Mouse (Mus musculus): ENCODE results near the gene Kdf1. TPM values are rescaled to one million over a fixed set of nuclear protein-coding genes. Genes with fewer than 3 reads are reported as not detected.

Kdf1 gene
- polyA plus RNA-seq, 1 experiment from 2014 or later: 11.6 TPM

DNA sequence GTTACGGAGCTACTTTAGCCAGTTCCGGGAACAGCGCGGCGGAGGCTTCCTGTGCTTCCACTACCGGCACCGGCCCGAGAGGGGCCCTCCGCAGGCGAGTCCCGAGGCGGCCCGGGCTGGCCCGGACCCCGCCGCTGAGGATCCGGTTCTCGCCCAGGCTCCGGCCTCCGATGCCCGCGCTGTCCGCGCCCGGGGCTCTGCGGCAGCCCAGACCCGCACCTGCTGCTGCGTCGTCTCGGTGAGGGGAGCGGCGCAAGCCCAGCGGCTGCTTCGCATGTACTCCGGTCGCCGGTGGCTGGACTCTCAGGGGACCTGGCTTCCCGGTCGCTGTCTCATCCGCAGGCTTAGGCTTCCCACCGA lies 56.1 kb downstream of the Kdf1 start:
- Histone ChIP-seq H3K4me2 (ENCODE audit: low read depth, low read length) (peak overlapping the region; percentile 95), H3K27ac (replicated peaks; ENCODE audit: low read depth, low read length) (peak overlapping the region; percentile 91; the same call in 1 of the 2 replicates), H3K4me1 (ENCODE audit: control insufficient read depth, insufficient read depth, low read length) (peaks cover 7% of the 10 kb centered on the region; the same call in 1 of the 2 replicates), H3K27me3 (replicated peaks; ENCODE audit: control insufficient read depth, insufficient read depth, low read length) (no peaks in the 10 kb centered on the region), H3K4me3 (ENCODE audit: low read depth, low read length) (peak overlapping the region; percentile 98), H3K9me3 (ENCODE audit: control insufficient read depth, low read length) (no peaks in the 10 kb centered on the region), H3K36me3 (ENCODE audit: control insufficient read depth, insufficient read depth, low read length) (peaks cover 20% of the 10 kb centered on the region), H3K9ac (ENCODE audit: low read depth, low read length) (peak overlapping the region; percentile 87)
- peak; percentile 36; the same call in 1 of the 2 replicates for ATAC-seq (ENCODE audit: low read depth)
- WGBS: 0% methylated on average over 33 of the region's 41 CpGs
- DNase-seq (ENCODE audit: low spot score): no peak

DNA sequence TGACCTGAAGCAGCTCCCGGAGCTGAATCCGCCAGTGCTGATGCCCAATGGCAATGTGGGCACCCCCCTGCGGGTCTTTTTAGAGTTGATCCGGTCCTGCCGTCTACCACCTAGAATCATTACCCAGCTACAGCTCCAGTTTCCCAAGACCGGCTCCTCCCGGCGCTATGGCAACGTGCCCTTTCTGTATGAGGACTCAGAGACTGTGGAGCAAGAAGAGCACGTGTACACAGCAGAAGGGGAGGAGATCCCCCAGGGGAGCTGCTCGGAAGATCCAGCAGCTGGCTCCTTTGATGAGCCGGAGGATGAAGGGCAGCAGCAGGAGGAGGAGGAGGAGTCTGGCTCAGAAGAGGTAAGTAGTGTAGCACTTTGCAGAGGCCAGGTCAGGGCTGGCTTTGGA lies 59.2 kb downstream of the Kdf1 start:
- DNase-seq (ENCODE audit: low spot score) (no peak), ATAC-seq (ENCODE audit: low read depth) (no peak)
- Histone ChIP-seq H3K27ac (replicated peaks; ENCODE audit: low read depth, low read length) (no peak overlapping the region), H3K4me1 (ENCODE audit: control insufficient read depth, insufficient read depth, low read length) (peaks cover 7% of the 10 kb centered on the region; the same call in 1 of the 2 replicates), H3K36me3 (ENCODE audit: control insufficient read depth, insufficient read depth, low read length) (peaks cover 32% of the 10 kb centered on the region), H3K4me3 (ENCODE audit: low read depth, low read length) (no peak overlapping the region), H3K4me2 (ENCODE audit: low read depth, low read length) (no peak overlapping the region), H3K9me3 (ENCODE audit: control insufficient read depth, low read length) (no peaks in the 10 kb centered on the region), H3K9ac (ENCODE audit: low read depth, low read length) (no peak overlapping the region), H3K27me3 (replicated peaks; ENCODE audit: control insufficient read depth, insufficient read depth, low read length) (no peaks in the 10 kb centered on the region)
- 68% methylated on average over 12 of the region's 12 CpGs for WGBS

Small RNA genes within 50 kb of the gene (microRNA-seq; reads per million reads assigned to microRNA genes)
- gene Gm23158 (ENCODE audit: borderline number of aligned reads): not detected

Other genes with a start within 250 kb of the Kdf1 start
- 68.3 and 80.7 TPM in 2 replicates for gene Tmem222, start 241.2 kb upstream of the Kdf1 start, polyA plus RNA-seq (2014; fragmentation: Nextera tagmentation; extraction: Ambion mirVana)
- gene Wdtc1, start 165.5 kb upstream of the Kdf1 start, polyA plus RNA-seq (2014; fragmentation: Nextera tagmentation; extraction: Ambion mirVana): 17.4 and 17.6 TPM in 2 replicates
- gene Slc9a1, start 149.3 kb upstream of the Kdf1 start, polyA plus RNA-seq (2014; fragmentation: Nextera tagmentation; extraction: Ambion mirVana): 9.2 and 11.0 TPM in 2 replicates
- 1.4 and 2.8 TPM in 2 replicates for gene Tent5b, start 38.8 kb upstream of the Kdf1 start, polyA plus RNA-seq (2014; fragmentation: Nextera tagmentation; extraction: Ambion mirVana)
- gene Trnp1, start 20.4 kb upstream of the Kdf1 start, polyA plus RNA-seq (2014; fragmentation: Nextera tagmentation; extraction: Ambion mirVana): 9.0 TPM in 2 replicates
- 191 and 199 TPM in 2 replicates for gene Nudc, start 27.0 kb downstream of the Kdf1 start, polyA plus RNA-seq (2014; fragmentation: Nextera tagmentation; extraction: Ambion mirVana)
- not detected in 2 replicates for gene Nr0b2, start 34.4 kb downstream of the Kdf1 start, polyA plus RNA-seq (2014; fragmentation: Nextera tagmentation; extraction: Ambion mirVana)
- gene Gpatch3, start 55.8 kb downstream of the Kdf1 start, polyA plus RNA-seq (2014; fragmentation: Nextera tagmentation; extraction: Ambion mirVana): 6.3 and 8.3 TPM in 2 replicates
- 17.3 and 18.8 TPM in 2 replicates for gene Gpn2, start 65.4 kb downstream of the Kdf1 start, polyA plus RNA-seq (2014; fragmentation: Nextera tagmentation; extraction: Ambion mirVana)
- 129 and 135 TPM in 2 replicates for gene Sfn, start 83.2 kb downstream of the Kdf1 start, polyA plus RNA-seq (2014; fragmentation: Nextera tagmentation; extraction: Ambion mirVana)
- 2.1 and 3.7 TPM in 2 replicates for gene Zdhhc18, start 131.2 kb downstream of the Kdf1 start, polyA plus RNA-seq (2014; fragmentation: Nextera tagmentation; extraction: Ambion mirVana)
- 8.4 and 11.3 TPM in 2 replicates for gene Pigv, start 153.7 kb downstream of the Kdf1 start, polyA plus RNA-seq (2014; fragmentation: Nextera tagmentation; extraction: Ambion mirVana)
- gene Arid1a, start 237.8 kb downstream of the Kdf1 start, polyA plus RNA-seq (2014; fragmentation: Nextera tagmentation; extraction: Ambion mirVana): 29.1 and 29.6 TPM in 2 replicates